Mouse (Mus musculus) stomach, postnatal 0 days (tissue): ENCODE data around the gene Magi1. TPM values are rescaled to one million over a fixed set of nuclear protein-coding genes. Genes with fewer than 3 reads are reported as not detected.
"Not testable (repeated sequence)": the region's sequence is repeated elsewhere in the genome, so short reads cannot be mapped to it uniquely, and the experiment has no call there.

Experiments used
- ATAC-seq: fragments of 200-750 bp; cut with Nextera tagmentation; 2 replicates; pipeline ENCODE4 v1.8.0; 2017; ENCODE audit not compliant: low FRiP score, low TSS enrichment
- DNase-seq: peaks from one replicate; pipeline ENCODE4 v3.0.0-alpha.2; 2016; ENCODE audit warnings: low spot score
- H3K27ac ChIP-seq: fragments of 300-500 bp; sonication (generic); replicated peaks from 2 replicates; pipeline ENCODE4 v1.5.1; 2014; ENCODE audit warnings: mild to moderate bottlenecking, control low read depth
- H3K27me3 ChIP-seq: fragments of 300-500 bp; sonication (generic); 2 replicates; pipeline ENCODE4 v1.6.1; 2014; ENCODE audit warnings: low read length; ENCODE audit not compliant: control insufficient read depth, insufficient read depth
- H3K36me3 ChIP-seq: fragments of 300-500 bp; sonication (generic); 2 replicates; pipeline ENCODE4 v1.6.1; 2014; ENCODE audit warnings: low read length, mixed read lengths; ENCODE audit not compliant: control insufficient read depth, insufficient read depth
- H3K4me1 ChIP-seq: fragments of 300-500 bp; sonication (generic); replicated peaks from 2 replicates; pipeline ENCODE4 v1.6.1; 2014; ENCODE audit warnings: antibody characterized with exemption; ENCODE audit not compliant: control insufficient read depth, insufficient read depth
- H3K4me2 ChIP-seq: fragments of 300-500 bp; sonication (generic); replicated peaks from 2 replicates; pipeline ENCODE4 v1.6.1; 2014; ENCODE audit warnings: low read depth, mild to moderate bottlenecking, control low read depth, moderate library complexity
- H3K4me3 ChIP-seq: fragments of 300-500 bp; sonication (generic); 2 replicates; pipeline ENCODE4 v1.5.1; 2014; ENCODE audit warnings: low read depth, low read length, control low read depth
- H3K9ac ChIP-seq: fragments of 300-500 bp; sonication (generic); 2 replicates; pipeline ENCODE4 v1.6.1; 2014; ENCODE audit warnings: mild to moderate bottlenecking, low read length, control low read depth, mixed read lengths
- H3K9me3 ChIP-seq: fragments of 300-500 bp; sonication (generic); 2 replicates; pipeline ENCODE4 v1.6.1; 2016; ENCODE audit warnings: low read length; ENCODE audit not compliant: control insufficient read depth
- CTCF ChIP-seq: IDR thresholded peaks from 2 replicates; pipeline ENCODE4 v1.5.1; 2016; ENCODE audit warnings: antibody characterized with exemption, low read depth, mild to moderate bottlenecking, moderate library complexity
- EP300 ChIP-seq: optimal IDR thresholded peaks from 2 replicates; pipeline ENCODE3; 2016; ENCODE audit warnings: antibody characterized with exemption
- WGBS: fragments of 180-500 bp; shearing (Covaris S2); extraction: QIAGEN DNeasy Blood & Tissue Kit; methylation state at CpG from one replicate; pipeline ENCODE4 v1.1.7; 2014; 5-methylcytosine and 5-hydroxymethylcytosine counted together
- polyA plus RNA-seq: library from polyadenylated mRNA; unstranded; fragments of >200 nt; fragmentation: Nextera tagmentation; extraction: Ambion mirVana; gene quantifications from 2 replicates; pipeline ENCODE4 v1.2.1, GENCODE M21; 2015

Gene Magi1
- polyA plus RNA-seq, 1 experiment from 2014 or later, result 4.4 TPM

DNA sequence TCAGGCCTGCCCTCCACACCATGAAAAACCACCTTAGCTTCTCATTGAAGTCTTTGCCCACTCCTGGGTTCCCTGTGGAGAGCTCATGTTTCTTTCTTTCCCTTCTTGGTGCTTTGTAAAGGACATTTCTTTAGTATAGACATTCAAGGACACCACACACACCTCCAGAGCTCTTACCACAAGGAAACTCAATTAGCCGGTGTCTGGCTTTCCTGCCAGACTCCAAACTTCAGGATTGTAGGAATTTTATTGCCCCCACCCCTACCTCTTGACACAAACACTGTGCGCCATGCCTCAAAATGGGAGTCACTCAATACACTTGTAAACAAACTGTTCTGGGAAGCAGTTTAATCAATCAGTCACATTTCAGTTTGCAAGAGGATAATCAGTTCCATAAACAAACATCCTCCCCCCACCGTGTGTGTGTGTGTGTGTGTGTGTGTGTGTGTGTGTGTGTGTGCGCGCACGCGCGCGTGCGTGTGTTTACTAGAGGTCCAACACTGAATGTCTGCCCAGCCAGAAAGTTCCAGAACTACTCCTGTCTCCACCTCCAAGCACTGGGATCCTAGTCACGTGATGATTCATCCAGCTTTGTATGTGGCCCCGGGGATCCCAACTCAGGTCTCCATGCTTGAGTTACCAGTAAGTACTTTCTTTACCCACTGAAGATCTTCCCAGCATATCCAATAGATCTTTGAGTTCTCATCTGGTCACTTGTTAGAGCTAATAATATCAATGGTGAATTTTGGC, 618.5 kb downstream of the Magi1 start:
- no peak overlapping the region for H3K4me3 ChIP-seq
- 80% methylated on average over 12 of the region's 12 CpGs for WGBS
- H3K27me3 ChIP-seq, result no peaks in the 10 kb centered on the region
- TF ChIP-seq EP300 (no peak), CTCF (no peak)
- ATAC-seq (no peak), DNase-seq (no peak)
- H3K9me3 ChIP-seq, result no peaks in the 10 kb centered on the region
- H3K36me3 ChIP-seq, result no peaks in the 10 kb centered on the region
- no peak overlapping the region for H3K9ac ChIP-seq
- no peaks in the 10 kb centered on the region for H3K4me1 ChIP-seq
- H3K27ac ChIP-seq, result no peak overlapping the region
- H3K4me2 ChIP-seq, result no peak overlapping the region

DNA sequence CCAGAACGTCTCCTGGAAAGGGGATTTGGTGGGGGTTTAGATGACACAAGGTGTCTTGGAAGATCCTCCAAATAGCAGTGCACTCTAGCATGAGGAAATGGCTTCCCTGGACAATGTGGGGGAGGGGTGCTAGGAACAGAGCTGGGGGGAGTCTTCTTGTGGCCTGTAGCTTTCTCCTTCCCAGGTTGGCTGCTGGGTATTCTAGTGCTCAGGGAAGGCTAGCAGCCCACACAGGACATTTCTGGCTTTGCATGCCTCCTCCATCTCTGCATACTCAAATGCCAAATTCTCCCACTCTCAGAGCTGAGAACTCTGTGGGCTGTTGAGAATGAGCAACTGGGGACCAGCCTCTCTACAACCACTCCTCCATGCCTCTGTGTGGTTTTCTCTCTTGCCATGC, 622.6 kb downstream of the Magi1 start:
- WGBS, result 52% methylated on average over 1 of the region's 1 CpGs
- no peak overlapping the region for H3K9ac ChIP-seq
- ATAC-seq (no peak), DNase-seq (no peak)
- H3K4me3 ChIP-seq, result no peak overlapping the region
- no peaks in the 10 kb centered on the region for H3K27me3 ChIP-seq
- no peaks in the 10 kb centered on the region for H3K4me1 ChIP-seq
- no peak for TF ChIP-seq EP300
- TF ChIP-seq CTCF, result no peak
- no peak overlapping the region for H3K4me2 ChIP-seq
- no peaks in the 10 kb centered on the region for H3K36me3 ChIP-seq
- H3K9me3 ChIP-seq, result no peaks in the 10 kb centered on the region
- H3K27ac ChIP-seq, result no peak overlapping the region

DNA sequence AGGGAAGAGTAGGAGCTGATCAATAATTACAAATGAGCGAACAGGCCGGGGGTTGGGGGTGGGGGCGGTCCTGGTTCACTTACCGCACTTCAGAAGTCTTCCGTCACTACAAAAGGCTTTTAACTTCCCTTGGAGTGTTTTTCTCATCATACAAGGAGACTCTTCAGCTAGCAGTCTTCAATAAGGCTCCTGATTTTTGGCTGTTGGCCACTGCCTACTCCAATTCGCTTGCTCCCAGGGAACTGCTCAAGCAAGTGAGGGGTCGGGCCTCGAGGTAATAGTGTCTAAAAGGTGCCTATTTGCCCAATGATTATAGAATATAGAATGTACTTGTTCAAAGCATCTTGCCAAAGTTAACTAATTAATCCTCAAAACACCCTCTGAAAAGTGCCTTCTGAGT, 624.2 kb downstream of the Magi1 start:
- Histone ChIP-seq H3K4me1 (no peaks in the 10 kb centered on the region), H3K9me3 (no peaks in the 10 kb centered on the region), H3K27ac (no peak overlapping the region), H3K4me2 (no peak overlapping the region), H3K4me3 (no peak overlapping the region), H3K9ac (no peak overlapping the region), H3K27me3 (no peaks in the 10 kb centered on the region), H3K36me3 (no peaks in the 10 kb centered on the region)
- no peak for DNase-seq
- TF ChIP-seq EP300, result no peak
- no peak for TF ChIP-seq CTCF
- WGBS, result 79% methylated on average over 8 of the region's 8 CpGs
- ATAC-seq, result no peak

DNA sequence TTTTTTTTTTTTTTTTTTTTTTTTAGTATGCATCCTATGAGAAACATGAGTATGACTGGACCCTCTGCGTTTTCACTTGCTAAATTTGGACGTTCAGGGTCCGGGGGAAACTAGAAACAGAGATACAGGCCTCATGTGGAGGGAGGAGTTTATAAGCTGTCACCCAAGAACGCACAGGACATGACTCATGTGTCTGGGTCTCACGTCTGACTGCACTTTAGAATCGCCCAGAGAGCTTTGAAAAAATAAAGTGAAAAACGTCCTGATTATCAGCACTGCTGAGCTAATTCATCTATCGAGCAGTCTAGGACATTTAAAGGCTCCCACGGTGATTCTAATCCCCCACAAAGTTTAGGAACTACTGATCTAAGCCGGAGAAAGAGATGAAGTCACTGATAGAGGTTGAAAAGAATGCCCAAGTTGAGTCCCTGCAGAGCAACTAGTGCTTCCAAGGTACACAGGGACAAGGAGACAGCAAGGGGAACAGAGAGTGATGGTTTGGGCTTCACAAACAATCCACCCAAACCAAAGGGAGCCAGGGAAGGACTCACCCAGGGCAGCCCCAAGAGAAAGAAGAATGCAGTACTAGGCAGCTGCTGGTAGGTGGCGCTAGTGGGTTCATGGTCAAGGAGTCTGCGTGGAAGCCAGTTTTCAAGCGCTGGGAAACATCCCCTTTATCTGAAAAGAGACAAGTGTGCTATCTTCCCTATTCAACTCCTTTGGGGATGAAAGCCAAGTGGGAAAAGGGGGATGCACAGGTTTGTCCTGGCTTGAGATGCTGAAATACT, 626.3 kb downstream of the Magi1 start:
- ATAC-seq (no peak), DNase-seq (peak; percentile 75)
- 20% methylated on average over 13 of the region's 13 CpGs for WGBS
- H3K27ac ChIP-seq, result no peak overlapping the region
- no peaks in the 10 kb centered on the region for H3K27me3 ChIP-seq
- H3K9ac ChIP-seq, result no peak overlapping the region
- H3K4me2 ChIP-seq, result 0 out of 2 replicates have a peak overlapping the region, but pooled peaks have one; percentile 11
- H3K4me1 ChIP-seq, result no peaks in the 10 kb centered on the region
- no peaks in the 10 kb centered on the region for H3K36me3 ChIP-seq
- H3K9me3 ChIP-seq, result no peaks in the 10 kb centered on the region
- TF ChIP-seq EP300, result no peak
- TF ChIP-seq CTCF, result peak; percentile 87
- no peak overlapping the region for H3K4me3 ChIP-seq

DNA sequence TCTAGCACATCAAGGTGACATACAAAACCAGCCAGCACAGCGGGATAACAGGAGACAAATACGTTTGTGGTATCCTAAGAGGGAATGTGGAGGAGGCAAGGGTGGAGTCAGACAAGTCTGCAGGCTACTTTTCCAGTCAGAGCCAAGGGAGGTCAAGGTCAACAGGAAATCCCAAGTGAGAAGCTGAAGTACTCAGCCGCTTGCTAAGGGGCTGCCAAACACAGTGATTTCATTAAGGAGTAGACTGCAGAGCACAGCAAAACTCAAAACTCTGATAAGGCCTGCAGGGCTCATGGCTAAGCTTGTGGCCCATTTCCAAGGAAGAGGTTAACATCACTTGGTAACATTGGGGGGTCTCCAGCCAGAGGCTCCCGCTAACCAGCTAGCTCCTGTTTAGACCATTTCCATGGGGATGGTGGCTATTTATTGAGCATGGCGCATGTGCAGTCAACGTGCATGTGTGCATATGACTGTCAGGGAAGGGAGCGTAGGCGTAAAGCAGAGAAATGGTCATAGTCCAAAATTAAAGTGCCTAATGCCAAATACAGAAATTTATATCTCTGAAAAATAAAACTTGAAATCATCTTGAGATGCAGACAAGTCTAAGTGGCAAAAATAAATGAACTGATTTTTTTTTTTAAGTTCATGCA, 635.0 kb downstream of the Magi1 start:
- H3K9ac ChIP-seq, result no peak overlapping the region
- TF ChIP-seq EP300 (no peak), CTCF (no peak)
- H3K36me3 ChIP-seq, result no peaks in the 10 kb centered on the region
- no peak overlapping the region for H3K4me3 ChIP-seq
- H3K4me1 ChIP-seq, result no peaks in the 10 kb centered on the region
- H3K27me3 ChIP-seq, result no peaks in the 10 kb centered on the region
- H3K4me2 ChIP-seq, result no peak overlapping the region
- ATAC-seq (0 out of 2 replicates have a peak, but pooled peaks have one; percentile 26), DNase-seq (peak; percentile 13)
- WGBS, result 73% methylated on average over 8 of the region's 8 CpGs
- H3K9me3 ChIP-seq, result no peaks in the 10 kb centered on the region
- no peak overlapping the region for H3K27ac ChIP-seq

DNA sequence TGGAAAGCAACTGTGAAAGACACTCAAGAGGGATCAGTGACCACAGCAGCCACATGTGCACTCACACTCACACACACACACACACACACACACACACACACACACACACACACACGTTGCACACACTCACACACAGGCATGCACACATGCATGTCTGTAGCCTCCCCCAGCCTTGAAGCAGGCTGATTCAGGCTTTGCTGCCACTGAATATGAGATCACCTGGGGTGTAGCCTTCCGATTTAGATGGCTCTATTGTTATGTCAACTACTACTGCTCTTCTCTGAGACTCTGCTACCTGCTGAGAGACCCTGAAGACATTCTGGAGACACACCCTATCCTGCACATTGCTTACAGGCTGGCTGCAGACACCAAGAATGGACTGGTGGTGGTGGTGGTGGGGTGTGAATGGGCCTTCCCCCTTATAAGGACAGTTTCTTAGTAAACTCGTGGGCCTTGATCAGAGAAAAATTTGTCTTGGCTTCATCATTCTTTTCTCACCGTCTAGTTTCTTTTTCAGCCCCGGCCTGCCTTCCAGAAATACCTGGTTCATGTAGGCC, 653.9 kb downstream of the Magi1 start:
- DNase-seq, H3K4me2 ChIP-seq, H3K9ac ChIP-seq, H3K4me3 ChIP-seq, H3K9me3 ChIP-seq, H3K36me3 ChIP-seq, H3K4me1 ChIP-seq, H3K27me3 ChIP-seq, H3K27ac ChIP-seq, ATAC-seq: not testable (repeated sequence)
- 67% methylated on average over 5 of the region's 5 CpGs for WGBS
